Mouse (Mus musculus): ENCODE results near the gene Slc16a5. TPM values are rescaled to one million over a fixed set of nuclear protein-coding genes. Genes with fewer than 3 reads are reported as not detected.

Slc16a5 gene
- not detected in 2 replicates for polyA plus RNA-seq (2012; ENCODE audit: insufficient read depth, insufficient read length, missing spikeins)

GRCm38 (mm10) chr11:115462243-115462891, at the start of gene Slc16a5:
Gene Slc16a5, plus strand, starts transcription at chr11:115462474.
- H3K4me3 ChIP-seq (ENCODE audit: insufficient read depth, low read length), result no peak within 1 kb of the TSS
- H3K4me1 ChIP-seq (ENCODE audit: control insufficient read depth, insufficient read depth, low read length), result no peaks in the 10 kb centered on the region
- TF ChIP-seq POLR2A (IDR thresholded peaks at IDR 0.05; ENCODE audit: borderline replicate concordance, low read depth, low read length), result no peak
- no peak for TF ChIP-seq CTCF (IDR thresholded peaks at IDR 0.05; ENCODE audit: low read depth, low read length)
- no peak within 1 kb of the TSS for H3K27ac ChIP-seq (ENCODE audit: insufficient read depth, low read depth, low read length)

DNA sequence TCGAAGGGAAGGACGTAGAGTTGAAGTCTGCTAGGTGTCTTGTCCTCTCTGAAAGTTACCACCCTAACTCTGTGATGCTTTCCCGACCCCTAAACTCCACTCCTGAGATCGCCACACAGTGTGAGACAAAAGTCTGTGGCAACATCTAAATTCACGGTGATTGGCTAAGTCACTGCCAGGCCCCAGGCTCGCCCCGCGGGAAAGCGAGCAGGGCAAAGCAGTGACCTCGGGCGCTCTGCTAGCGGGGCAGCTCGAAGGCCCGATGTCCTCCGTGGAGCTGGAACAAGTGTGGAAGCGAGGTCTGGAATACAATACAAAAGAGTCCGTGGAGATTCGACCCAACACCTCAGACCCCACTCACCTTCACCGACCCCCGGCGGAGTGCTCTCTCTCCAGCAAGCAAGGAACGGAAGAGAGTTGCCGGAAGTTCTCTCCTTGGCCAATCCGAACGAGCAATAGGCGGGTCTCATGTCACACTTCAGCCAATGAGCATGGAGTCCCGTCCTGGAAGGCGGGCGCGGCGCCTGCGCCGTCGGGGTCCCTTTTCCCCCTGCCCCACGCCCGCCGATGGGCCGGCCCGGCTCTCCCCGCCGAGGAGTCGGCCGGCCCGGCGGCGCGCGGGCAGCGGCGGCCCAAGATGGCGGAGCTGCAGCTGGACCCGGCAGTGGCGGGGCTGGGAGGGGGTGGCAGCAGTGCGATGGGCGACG, 42.6 kb upstream of the Slc16a5 start, which contains the start of the genes Atp5h and Kctd2:
TSS of gene Atp5h (minus strand) at position 432 of the 707 bp plus-strand sequence.
TSS of gene Kctd2 (plus strand) at position 598 of the 707 bp plus-strand sequence.
- no peak for TF ChIP-seq CTCF (IDR thresholded peaks at IDR 0.05; ENCODE audit: low read depth, low read length)
- H3K4me3 ChIP-seq (ENCODE audit: insufficient read depth, low read length), result peak within 1 kb of the TSS; percentile 90
- H3K27ac ChIP-seq (ENCODE audit: insufficient read depth, low read depth, low read length), result peak within 1 kb of the TSS; percentile 17; the same call in 1 of the 2 replicates
- peaks cover 25% of the 10 kb centered on the region for H3K4me1 ChIP-seq (ENCODE audit: control insufficient read depth, insufficient read depth, low read length)

GRCm38 (mm10) chr11:115420336-115421190, 41.7 kb upstream of the Slc16a5 start:
- peaks cover 25% of the 10 kb centered on the region for H3K4me1 ChIP-seq (ENCODE audit: control insufficient read depth, insufficient read depth, low read length)
- H3K4me3 ChIP-seq (ENCODE audit: insufficient read depth, low read length), result peak overlapping the region; percentile 87
- TF ChIP-seq CTCF (IDR thresholded peaks at IDR 0.05; ENCODE audit: low read depth, low read length), result no peak
- TF ChIP-seq POLR2A (IDR thresholded peaks at IDR 0.05; ENCODE audit: borderline replicate concordance, low read depth, low read length), result no peak
- no peak overlapping the region for H3K27ac ChIP-seq (ENCODE audit: insufficient read depth, low read depth, low read length)

GRCm38 (mm10) chr11:115421328-115421727, 40.9 kb upstream of the Slc16a5 start:
- Histone ChIP-seq H3K4me3 (ENCODE audit: insufficient read depth, low read length) (no peak overlapping the region), H3K27ac (ENCODE audit: insufficient read depth, low read depth, low read length) (no peak overlapping the region), H3K4me1 (ENCODE audit: control insufficient read depth, insufficient read depth, low read length) (peaks cover 25% of the 10 kb centered on the region)
- TF ChIP-seq CTCF (IDR thresholded peaks at IDR 0.05; ENCODE audit: low read depth, low read length) (no peak), POLR2A (IDR thresholded peaks at IDR 0.05; ENCODE audit: borderline replicate concordance, low read depth, low read length) (no peak)

GRCm38 (mm10) chr11:115421972-115422371, 40.3 kb upstream of the Slc16a5 start:
- TF ChIP-seq POLR2A (IDR thresholded peaks at IDR 0.05; ENCODE audit: borderline replicate concordance, low read depth, low read length) (no peak), CTCF (IDR thresholded peaks at IDR 0.05; ENCODE audit: low read depth, low read length) (no peak)
- H3K27ac ChIP-seq (ENCODE audit: insufficient read depth, low read depth, low read length), result no peak overlapping the region

DNA sequence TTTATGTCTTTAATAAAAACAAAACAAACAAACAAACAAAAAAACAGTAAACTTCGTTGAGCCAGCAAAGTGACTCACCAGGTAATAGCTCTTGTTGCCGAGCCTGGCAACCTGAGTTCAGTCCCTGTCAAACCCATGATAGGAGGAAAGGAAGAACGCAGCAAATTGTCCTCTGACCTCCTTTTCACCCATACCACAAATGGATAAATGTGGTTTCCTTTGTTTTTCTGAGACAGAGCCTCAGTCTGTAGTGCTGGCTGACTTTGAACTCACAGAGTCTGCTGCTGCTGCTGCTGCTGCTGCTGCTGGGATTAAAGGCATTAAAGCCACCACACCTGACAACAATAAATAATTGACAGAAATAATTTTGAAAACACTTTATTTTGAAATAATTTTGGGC, 39.2 kb upstream of the Slc16a5 start:
- H3K4me1 ChIP-seq (ENCODE audit: control insufficient read depth, insufficient read depth, low read length), result peaks cover 24% of the 10 kb centered on the region
- TF ChIP-seq POLR2A (IDR thresholded peaks at IDR 0.05; ENCODE audit: borderline replicate concordance, low read depth, low read length) (no peak), CTCF (IDR thresholded peaks at IDR 0.05; ENCODE audit: low read depth, low read length) (no peak)
- H3K27ac ChIP-seq (ENCODE audit: insufficient read depth, low read depth, low read length), result no peak overlapping the region
- no peak overlapping the region for H3K4me3 ChIP-seq (ENCODE audit: insufficient read depth, low read length)

More at GRCm38 (mm10) chr11:115421972-115422371, 40.3 kb upstream of the Slc16a5 start:
- Histone ChIP-seq H3K4me3 (ENCODE audit: insufficient read depth, low read length) (no peak overlapping the region), H3K4me1 (ENCODE audit: control insufficient read depth, insufficient read depth, low read length) (peaks cover 25% of the 10 kb centered on the region)

GRCm38 (mm10) chr11:115424666-115425065, 37.6 kb upstream of the Slc16a5 start:
- TF ChIP-seq POLR2A (IDR thresholded peaks at IDR 0.05; ENCODE audit: borderline replicate concordance, low read depth, low read length) (no peak), CTCF (IDR thresholded peaks at IDR 0.05; ENCODE audit: low read depth, low read length) (no peak)
- Histone ChIP-seq H3K4me1 (ENCODE audit: control insufficient read depth, insufficient read depth, low read length) (peaks cover 16% of the 10 kb centered on the region), H3K27ac (ENCODE audit: insufficient read depth, low read depth, low read length) (no peak overlapping the region), H3K4me3 (ENCODE audit: insufficient read depth, low read length) (no peak overlapping the region)

DNA sequence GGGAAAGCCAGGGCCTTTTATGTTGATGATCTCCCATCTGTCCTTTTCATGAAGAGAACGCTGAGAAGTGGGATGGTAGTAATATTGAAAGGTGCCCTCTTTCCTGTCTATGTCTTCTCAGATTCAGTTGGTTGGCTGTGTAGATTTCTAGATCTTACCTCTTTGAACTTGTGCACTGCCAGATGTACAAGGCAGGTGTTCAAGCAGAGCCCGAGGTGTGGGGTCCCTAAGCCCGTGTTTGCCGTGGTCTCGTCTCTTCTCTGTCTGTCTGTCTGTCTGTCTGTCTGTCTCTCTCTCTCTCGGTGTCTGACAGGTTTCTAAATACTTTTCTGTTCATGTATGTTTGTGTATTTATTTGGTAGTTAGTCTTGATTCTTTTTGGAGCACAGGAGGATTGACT, 36.6 kb upstream of the Slc16a5 start:
- no peak overlapping the region for H3K4me3 ChIP-seq (ENCODE audit: insufficient read depth, low read length)
- peaks cover 16% of the 10 kb centered on the region for H3K4me1 ChIP-seq (ENCODE audit: control insufficient read depth, insufficient read depth, low read length)
- TF ChIP-seq CTCF (IDR thresholded peaks at IDR 0.05; ENCODE audit: low read depth, low read length) (no peak), POLR2A (IDR thresholded peaks at IDR 0.05; ENCODE audit: borderline replicate concordance, low read depth, low read length) (no peak)
- H3K27ac ChIP-seq (ENCODE audit: insufficient read depth, low read depth, low read length), result no peak overlapping the region

DNA sequence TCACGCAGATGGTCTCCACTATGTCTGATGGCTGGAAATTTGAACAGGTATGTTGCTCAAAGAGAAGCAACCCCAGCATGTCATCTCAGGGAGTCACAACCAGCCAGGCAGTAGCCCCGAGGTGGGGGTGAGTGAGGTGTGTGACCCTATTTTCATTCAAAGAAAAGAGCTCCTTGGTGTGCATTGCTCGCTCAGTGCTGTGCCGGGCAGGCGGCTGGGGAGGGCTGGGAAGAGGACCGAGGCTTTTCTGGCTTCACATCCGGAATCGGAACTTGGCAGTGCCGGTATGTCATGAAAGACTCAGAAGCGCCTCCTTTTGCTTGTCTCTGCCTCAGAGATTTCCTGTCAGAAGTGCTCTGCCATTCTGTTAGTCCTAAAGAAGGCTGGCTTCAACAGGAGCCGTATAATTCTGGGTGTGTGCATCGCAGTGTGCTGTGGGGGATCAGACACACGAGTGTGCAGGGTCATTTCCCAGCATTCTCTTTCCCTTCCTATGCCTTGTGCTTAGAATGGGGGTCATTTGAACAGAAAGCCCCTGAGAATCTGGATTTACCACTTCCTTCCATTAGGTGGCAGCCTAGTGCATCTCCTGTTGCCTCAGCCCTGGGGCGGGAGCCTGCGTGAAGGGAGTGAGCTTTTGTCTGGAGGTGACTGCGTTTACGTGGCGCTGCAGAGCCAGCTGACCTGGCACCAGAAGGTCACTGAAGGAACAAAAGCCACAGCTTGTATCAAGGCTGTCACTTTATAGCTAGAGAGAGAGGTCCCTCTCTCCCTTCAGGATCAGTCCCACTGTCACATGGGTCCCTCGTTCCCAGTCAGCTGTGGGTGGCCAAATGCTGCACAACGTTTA, 34.6 kb upstream of the Slc16a5 start:
- Histone ChIP-seq H3K4me1 (ENCODE audit: control insufficient read depth, insufficient read depth, low read length) (peaks cover 3% of the 10 kb centered on the region), H3K27ac (ENCODE audit: insufficient read depth, low read depth, low read length) (no peak overlapping the region), H3K4me3 (ENCODE audit: insufficient read depth, low read length) (no peak overlapping the region)
- TF ChIP-seq CTCF (IDR thresholded peaks at IDR 0.05; ENCODE audit: low read depth, low read length) (peak; percentile 59), POLR2A (IDR thresholded peaks at IDR 0.05; ENCODE audit: borderline replicate concordance, low read depth, low read length) (no peak)
